Mouse (Mus musculus): Measurements from ENCODE around the gene Smtnl2. TPM values are rescaled to one million over a fixed set of nuclear protein-coding genes. Genes with fewer than 3 reads are reported as not detected.
"Not testable (repeated sequence)": the region's sequence is repeated elsewhere in the genome, so short reads cannot be mapped to it uniquely, and the experiment has no call there.

Gene Smtnl2
- polyA plus RNA-seq, 1 experiment from 2014 or later, result not detected

- not testable (repeated sequence) for H3K79me2 ChIP-seq (ENCODE audit: inconsistent target); H3K4me3 ChIP-seq (ENCODE audit: inconsistent target); H3K36me3 ChIP-seq (ENCODE audit: inconsistent target); H3K27ac ChIP-seq
- WGBS (ENCODE audit: missing documents), result 89% methylated on average over 3 of the region's 5 CpGs
Measured at GRCm38 (mm10) chr11:72343238-72343625, 68.3 kb downstream of the Smtnl2 start.

DNA sequence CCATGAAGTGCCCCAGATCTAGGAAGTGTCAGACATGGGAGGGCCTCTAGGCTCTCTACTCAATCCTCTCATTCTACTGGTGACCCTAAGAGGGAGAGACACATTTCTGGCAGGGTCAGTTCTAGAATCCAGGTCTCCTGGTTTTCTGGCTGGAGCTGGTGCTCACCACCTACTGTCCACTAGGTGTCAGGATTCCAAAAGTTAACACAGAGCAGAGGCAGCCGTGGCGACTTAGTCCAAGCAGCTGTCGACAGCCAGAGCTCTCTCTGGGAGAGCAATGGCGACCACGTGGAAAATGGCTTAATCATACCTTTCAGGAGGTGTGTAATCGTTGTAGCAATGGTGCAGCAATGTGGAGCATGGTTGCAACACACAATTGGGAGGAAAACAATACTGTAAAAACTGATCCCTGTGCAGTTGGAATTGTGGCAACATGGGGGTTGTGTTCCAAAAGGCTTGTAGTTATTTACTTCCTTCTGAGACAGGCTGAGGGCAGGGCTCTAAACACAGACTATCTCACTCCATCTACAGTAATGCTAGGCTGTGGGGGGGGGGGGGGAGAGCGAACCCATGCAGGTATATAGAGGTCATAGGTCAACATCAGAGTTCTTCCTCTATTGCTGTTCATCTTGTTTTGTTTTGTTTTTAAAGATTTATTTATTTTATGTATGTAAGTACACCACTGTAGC, 68.8 kb downstream of the Smtnl2 start:
- no peaks in the 10 kb centered on the region for H3K79me2 ChIP-seq (ENCODE audit: inconsistent target)
- 16% methylated on average over 7 of the region's 7 CpGs for WGBS (ENCODE audit: missing documents)
- H3K27ac ChIP-seq, result no peak overlapping the region
- H3K36me3 ChIP-seq (ENCODE audit: inconsistent target), result no peaks in the 10 kb centered on the region
- no peak overlapping the region for H3K4me3 ChIP-seq (ENCODE audit: inconsistent target)

DNA sequence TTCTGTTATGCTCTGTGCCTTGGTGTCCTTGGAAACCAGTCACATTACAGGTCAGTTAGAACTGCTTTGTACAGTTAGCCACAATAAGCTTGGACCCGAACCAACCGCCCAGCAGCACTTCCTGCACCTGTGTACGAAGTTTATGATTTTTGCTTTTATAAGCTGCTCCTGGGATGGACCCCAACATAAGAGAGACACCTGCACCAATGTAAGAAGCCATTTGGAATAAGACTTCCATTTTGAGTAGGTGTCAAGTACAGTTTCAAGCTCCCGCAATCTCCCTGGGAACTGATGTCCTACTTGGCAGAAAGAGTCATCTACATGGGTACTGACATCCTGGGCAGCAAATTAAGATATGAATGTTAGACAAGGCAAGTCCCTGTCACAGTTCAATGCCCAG, 71.8 kb downstream of the Smtnl2 start:
- Histone ChIP-seq H3K27ac (no peak overlapping the region), H3K4me3 (ENCODE audit: inconsistent target) (no peak overlapping the region), H3K79me2 (ENCODE audit: inconsistent target) (no peaks in the 10 kb centered on the region), H3K36me3 (ENCODE audit: inconsistent target) (no peaks in the 10 kb centered on the region)
- 66% methylated on average over 4 of the region's 4 CpGs for WGBS (ENCODE audit: missing documents)

Other genes starting within 250 kb of the Smtnl2 start
- 0.19 to 0.22 TPM (median 0.21 TPM) in 3 replicates for gene Gm43951, start 204.9 kb downstream of the Smtnl2 start, polyA plus RNA-seq (2018)
- gene 4933427D14Rik, start 204.3 kb downstream of the Smtnl2 start, polyA plus RNA-seq (2018), result 3.7 to 4.9 TPM (median 4.6 TPM) in 3 replicates
- gene Txndc17, start 204.2 kb downstream of the Smtnl2 start, polyA plus RNA-seq (2018), result 172 to 312 TPM (median 227 TPM) in 3 replicates
- 6.1 to 8.2 TPM (median 6.3 TPM) in 3 replicates for gene Med31, start 196.1 kb downstream of the Smtnl2 start, polyA plus RNA-seq (2018)
- not detected in 3 replicates for gene Slc13a5, start 144.5 kb downstream of the Smtnl2 start, polyA plus RNA-seq (2018)
- 119 to 152 TPM (median 140 TPM) in 3 replicates for gene Xaf1, start 110.1 kb downstream of the Smtnl2 start, polyA plus RNA-seq (2018)
- not detected in 3 replicates for gene Fbxo39, start 97.3 kb downstream of the Smtnl2 start, polyA plus RNA-seq (2018)
- not detected in 3 replicates for gene Tekt1, start 49.3 kb downstream of the Smtnl2 start, polyA plus RNA-seq (2018)
- not detected in 3 replicates for gene Ggt6, start 23.8 kb upstream of the Smtnl2 start, polyA plus RNA-seq (2018)
- 30.3 to 92.8 TPM (median 58.1 TPM) in 3 replicates for gene Mybbp1a, start 29.6 kb upstream of the Smtnl2 start, polyA plus RNA-seq (2018)
- gene Spns2, start 78.2 kb upstream of the Smtnl2 start, polyA plus RNA-seq (2018), result 0.11 TPM in 1 of 3 replicates, not detected in the others
- not detected in 3 replicates for gene Spns3, start 138.8 kb upstream of the Smtnl2 start, polyA plus RNA-seq (2018)
- 20.8 to 32.9 TPM (median 26.7 TPM) in 3 replicates for gene Ube2g1, start 195.6 kb upstream of the Smtnl2 start, polyA plus RNA-seq (2018)